10 mouse cellular contexts compared by ENCODE assay signal in the genomic region with DNA sequence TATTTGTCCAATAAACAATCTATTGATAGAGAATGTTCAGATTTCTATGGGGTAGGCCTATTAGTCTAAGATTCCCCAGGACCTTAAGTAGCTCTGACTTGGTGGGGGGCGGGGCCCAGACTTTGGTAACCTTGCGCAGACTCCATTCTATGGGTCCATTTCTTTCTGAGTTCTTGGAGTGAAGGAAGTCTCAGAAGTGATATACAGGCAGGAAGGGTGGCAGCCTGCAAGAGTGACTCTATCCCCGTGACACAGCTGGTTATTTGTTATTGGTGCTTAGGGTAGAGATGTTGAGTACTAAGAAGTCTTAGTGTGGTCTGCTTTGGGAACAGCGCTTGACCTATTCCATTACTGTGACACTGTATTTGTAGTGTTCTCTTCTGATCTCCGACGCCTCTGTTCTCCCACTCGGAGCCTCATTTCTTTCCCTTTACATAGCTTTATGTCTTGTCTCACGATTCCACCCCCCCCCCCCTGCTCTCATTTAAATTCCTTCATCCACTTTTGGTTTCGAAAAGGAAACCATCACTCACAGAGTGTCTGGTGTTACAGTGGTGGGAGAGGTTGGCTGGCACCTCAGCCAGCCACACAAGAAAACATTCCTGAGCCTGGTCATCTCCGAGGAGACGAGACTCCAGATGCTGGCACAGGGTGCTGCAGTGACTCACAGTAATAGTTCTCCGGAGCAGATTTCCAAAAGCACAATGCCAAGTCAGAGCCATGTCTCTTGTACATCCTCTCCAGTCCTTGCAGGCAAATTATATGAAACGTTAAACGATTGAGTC.
DNase-seq lines count a peak whose midpoint lies in the region; ATAC-seq and TF ChIP-seq lines count a peak whose summit lies in the region.
"Had no signal": no experiment of that assay in that cellular context is flagged by ENCODE, and none has a peak within 500 bp of the region (broad histone marks: within the 10 kb centered on the region; RNA-seq: fewer than 3 reads in every experiment).

No protein-coding gene starts in this region.

- peak overlapping the region; percentile 33 for H3K4me3 ChIP-seq in gastrocnemius, adult 2 months
- no peak overlapping the region for H3K4me3 ChIP-seq in neural tube, embryonic 13.5 days
- H3K4me3 ChIP-seq in intestine, embryonic 15.5 days (replicated peaks) = no peak overlapping the region
- H3K4me3 ChIP-seq: heart, embryonic 13.5 days; stomach, embryonic 15.5 days had no signal

- no peak overlapping the region for H3K27ac ChIP-seq in gastrocnemius, adult 2 months
- no peak overlapping the region for H3K27ac ChIP-seq in neural tube, embryonic 13.5 days (replicated peaks)
- H3K27ac ChIP-seq in intestine, embryonic 15.5 days = no peak overlapping the region
- H3K27ac ChIP-seq: heart, embryonic 13.5 days; stomach, embryonic 15.5 days had no signal

- peaks cover 48% of the 10 kb centered on the region for H3K27me3 ChIP-seq in neural tube, embryonic 13.5 days
- no peaks in the 10 kb centered on the region for H3K27me3 ChIP-seq in intestine, embryonic 15.5 days (replicated peaks)
- H3K27me3 ChIP-seq: heart, embryonic 13.5 days; stomach, embryonic 15.5 days had no signal

- peak; percentile 80 for ATAC-seq in neural tube, embryonic 13.5 days (ENCODE audit: low read depth)
- ATAC-seq in common myeloid progenitor, adult 5-6 weeks (replicated peaks; ENCODE audit: low read depth, poor library complexity, severe bottlenecking) = peak; percentile 45; the same call in 1 of the 2 replicates
- ATAC-seq in neutrophil, adult 5-6 weeks (ENCODE audit: extremely low read depth, insufficient number of reproducible peaks, low FRiP score, poor library complexity, severe bottlenecking) = 0 out of 2 replicates have a peak, but pooled peaks have one; percentile 44
- no peak for ATAC-seq in intestine, embryonic 15.5 days

- peaks cover 8% of the 10 kb centered on the region for H3K9me3 ChIP-seq in neural tube, embryonic 13.5 days
- H3K9me3 ChIP-seq in intestine, embryonic 15.5 days = no peaks in the 10 kb centered on the region
- H3K9me3 ChIP-seq: stomach, embryonic 15.5 days had no signal

- H3K4me1 ChIP-seq in neural tube, embryonic 13.5 days (replicated peaks) = 0 out of 2 replicates have a peak, but pooled peaks cover 2% of the 10 kb centered on the region
- H3K4me1 ChIP-seq in intestine, embryonic 15.5 days (replicated peaks) = no peaks in the 10 kb centered on the region
- H3K4me1 ChIP-seq: heart, embryonic 13.5 days; stomach, embryonic 15.5 days had no signal

- WGBS in neural tube, embryonic 13.5 days = 76% methylated on average over 14 of the region's 14 CpGs
- 75% methylated on average over 14 of the region's 14 CpGs for whole genome bisulfite sequencing in intestine, embryonic 15.5 days

- no peak overlapping the region for H3K9ac ChIP-seq in neural tube, embryonic 13.5 days
- no peak overlapping the region for H3K9ac ChIP-seq in intestine, embryonic 15.5 days
- H3K9ac ChIP-seq: heart, embryonic 13.5 days; stomach, embryonic 15.5 days had no signal

- intact Hi-C loops in gastrocnemius, adult 2 months (cut with DNase I) = no loop called here
- intact Hi-C loops in gastrocnemius, postnatal 14 days (cut with DNase I; ENCODE audit: low total_unique reads) = no loop called here

- peak; percentile 47 for DNase-seq in gastrocnemius, adult 2 months
- no peak for DNase-seq in gastrocnemius, postnatal 14 days
- DNase-seq in neural tube, embryonic 10.5 days (ENCODE audit: extremely low spot score, low spot score) = no peak
- DNase-seq in embryo, embryonic 10 days (ENCODE audit: low spot score) = no peak

- TF ChIP-seq CTCF in gastrocnemius, adult 2 months (IDR thresholded peaks at IDR 0.05) = no peak

- no peaks in the 10 kb centered on the region for H3K36me3 ChIP-seq in neural tube, embryonic 13.5 days
- no peaks in the 10 kb centered on the region for H3K36me3 ChIP-seq in intestine, embryonic 15.5 days
- H3K36me3 ChIP-seq: heart, embryonic 13.5 days; stomach, embryonic 15.5 days had no signal

- no peak overlapping the region for H3K4me2 ChIP-seq in neural tube, embryonic 13.5 days
- H3K4me2 ChIP-seq in intestine, embryonic 15.5 days (replicated peaks) = no peak overlapping the region
- H3K4me2 ChIP-seq: heart, embryonic 13.5 days; stomach, embryonic 15.5 days had no signal
